Mouse (Mus musculus): ENCODE results near the gene Arhgef28.

GRCm38 (mm10) chr13:98125666-98126065 is 80.6 kb downstream of the Arhgef28 start:
- TF ChIP-seq POLR2A (IDR thresholded peaks at IDR 0.05; ENCODE audit: extremely low read depth, insufficient read depth, low read length) (no peak), CTCF (IDR thresholded peaks at IDR 0.05; ENCODE audit: extremely low read depth, insufficient read depth, low read length) (no peak)
